Mouse (Mus musculus) layer of hippocampus, adult 6 months (tissue): Measurements from ENCODE around the gene Apold1. TPM values are rescaled to one million over a fixed set of nuclear protein-coding genes. Genes with fewer than 3 reads are reported as not detected.

Experiments
- long read RNA-seq, 2 experiments: library from polyadenylated mRNA; unstranded; transcript quantifications; one replicate each; pipeline ENCODE4 v2.0.0; 2019 to 2020
- polyA plus RNA-seq: library from polyadenylated mRNA; unstranded; fragments of <200 nt; fragmentation: Nextera tagmentation; gene quantifications from 2 replicates; pipeline ENCODE4 v1.2.3, GENCODE M21; 2021

The Apold1 gene
- 1.4 and 1.7 TPM in 2 replicates for polyA plus RNA-seq
- long read RNA-seq, experiment 1, partial matches to known transcripts = 0 of 6 reads
- long read RNA-seq, experiment 1, other reads (novel, unspliced or antisense) = 5 of 6 reads
- long read RNA-seq, experiment 2, transcript Apold1-201 (2 exons, 3,567 nt) = major isoform, 5 of 14 reads
- long read RNA-seq, experiment 2, partial matches to known transcripts = 0 of 14 reads
- long read RNA-seq, experiment 2, other reads (novel, unspliced or antisense) = 9 of 14 reads

GRCm38 (mm10) chr6:134981231-134982062, at the start of gene Apold1:
TSS of gene Apold1 (plus strand) at chr6:134981718.

GRCm38 (mm10) chr6:135011048-135011733, 29.7 kb downstream of the Apold1 start, which contains the start of gene Ddx47:
TSS of gene Ddx47 (plus strand) at chr6:135011612.

Other genes starting within 250 kb of the Apold1 start
- gene Dusp16, start 189.1 kb upstream of the Apold1 start, polyA plus RNA-seq = 2.7 TPM in 2 replicates
- 21.1 and 29.9 TPM in 2 replicates for gene Crebl2, start 151.6 kb upstream of the Apold1 start, polyA plus RNA-seq
- 26.1 and 30.7 TPM in 2 replicates for gene Gpr19, start 83.1 kb upstream of the Apold1 start, polyA plus RNA-seq
- gene Cdkn1b, start 61.3 kb upstream of the Apold1 start, polyA plus RNA-seq = 28.9 and 43.6 TPM in 2 replicates
- 30.0 and 30.7 TPM in 2 replicates for gene Ddx47, start 29.9 kb downstream of the Apold1 start, polyA plus RNA-seq
- gene Gprc5a, start 83.9 kb downstream of the Apold1 start, polyA plus RNA-seq = 0.06 and 0.13 TPM in 2 replicates
- 0.18 TPM in 2 replicates for gene Gprc5d, start 136.6 kb downstream of the Apold1 start, polyA plus RNA-seq
- gene Fam234b, start 216.3 kb downstream of the Apold1 start, polyA plus RNA-seq = 89.5 and 93.7 TPM in 2 replicates
- 50.7 and 54.6 TPM in 2 replicates for gene Hebp1, start 216.3 kb downstream of the Apold1 start, polyA plus RNA-seq